Mouse (Mus musculus) heart, postnatal 10 days (tissue): ENCODE data around the gene Fkbp8. TPM values are rescaled to one million over a fixed set of nuclear protein-coding genes. Genes with fewer than 3 reads are reported as not detected.

ENCODE experiments used
- DNase-seq, 2 experiments: peaks; one replicate each; pipeline ENCODE4 v3.0.0; 2021
- intact Hi-C: fragments of 180-260 bp; cut with DNase I; formaldehyde crosslinking; loops from one replicate; pipeline ENCODE4 v1.15.1; 2025
- total RNA-seq, 2 experiments: library from RNA; stranded (reverse); gene quantifications; 2 replicates each; pipeline ENCODE4 v1.2.3; 2021

Gene Fkbp8
- 100 to 1,000 TPM; 185 to 190 TPM for total RNA-seq

DNA sequence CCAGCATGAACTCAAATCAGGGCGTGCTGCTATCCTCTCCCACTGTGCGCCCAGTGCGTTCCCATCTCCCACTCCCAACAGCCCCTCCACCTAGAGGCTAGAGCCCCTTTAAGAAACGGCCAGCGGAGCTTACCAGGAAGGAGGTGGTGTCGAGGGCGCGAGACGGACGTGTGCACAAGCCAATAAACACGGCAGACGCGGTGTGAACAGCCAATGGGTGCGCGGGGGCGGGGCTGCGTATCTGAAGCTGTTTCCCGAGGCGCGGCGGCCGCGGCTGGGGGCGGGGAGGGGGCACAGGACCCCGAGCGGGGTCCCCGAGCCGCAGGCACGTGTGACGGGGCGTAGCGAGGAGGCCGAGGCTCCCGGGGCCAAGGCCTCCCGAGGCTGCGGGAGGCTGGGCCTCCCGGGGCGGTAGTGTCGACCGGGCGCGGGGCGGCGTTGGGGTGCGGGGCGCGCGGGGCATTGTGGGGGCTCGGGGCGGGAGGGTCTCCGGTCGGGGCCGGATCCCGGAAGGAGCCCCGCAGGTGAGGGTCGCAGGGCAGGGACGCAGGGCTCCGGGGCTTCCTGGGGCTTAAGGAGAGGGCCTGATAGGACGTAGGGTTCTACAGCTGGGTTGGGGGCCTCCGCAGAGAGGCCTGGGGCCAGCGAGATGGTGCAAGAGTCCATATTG lies at the start of gene Fkbp8, which contains the start of gene Kxd1:
Gene Fkbp8 (plus strand): TSS at position 213 of the 670 bp plus-strand sequence.
Gene Kxd1 (minus strand): TSS at position 445 of the 670 bp plus-strand sequence.
- intact Hi-C loops: no loop called here
- peak; percentile 99 for DNase-seq

DNA sequence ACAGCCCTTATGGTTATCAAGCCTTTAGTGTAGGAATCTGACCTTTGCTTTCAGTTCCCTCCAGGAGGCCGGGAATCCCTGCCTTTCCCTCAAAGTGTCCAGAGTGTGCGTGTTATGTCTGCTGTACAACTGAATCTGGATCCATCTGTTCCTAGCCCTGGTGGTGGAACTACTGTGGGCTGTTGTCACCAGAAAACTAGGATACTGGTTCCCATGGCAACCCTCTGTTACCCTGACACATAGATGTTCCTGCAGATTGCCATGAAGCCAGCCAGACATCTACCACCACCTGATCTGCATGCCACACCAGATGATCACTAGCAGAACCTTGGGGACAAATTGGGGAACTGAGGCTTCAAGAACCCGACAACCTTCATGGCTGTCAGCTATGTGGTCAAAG lies 45.6 kb upstream of the Fkbp8 start:
- intact Hi-C loops: no loop called here
- no peak for DNase-seq

DNA sequence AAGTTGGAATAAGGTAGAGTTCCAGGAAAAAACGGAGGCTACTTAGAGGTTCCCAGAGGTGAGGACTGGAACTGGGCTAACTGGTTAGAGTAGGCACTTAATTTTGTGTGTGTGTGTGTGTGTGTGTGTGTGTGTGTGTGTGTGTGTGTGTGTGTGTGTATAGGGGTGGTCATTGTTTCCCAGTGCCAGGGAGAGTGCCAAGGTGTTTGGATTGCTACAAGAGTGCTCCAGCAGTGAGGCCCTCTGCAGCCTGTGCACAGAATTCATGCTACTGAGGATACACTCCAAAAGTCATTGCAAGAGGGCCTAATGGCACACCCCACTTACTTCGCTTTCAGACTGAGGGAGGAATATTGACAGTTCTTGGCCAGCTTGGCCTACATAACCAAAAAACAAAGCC lies 44.6 kb upstream of the Fkbp8 start:
- DNase-seq: no peak
- intact Hi-C loops: no loop called here

DNA sequence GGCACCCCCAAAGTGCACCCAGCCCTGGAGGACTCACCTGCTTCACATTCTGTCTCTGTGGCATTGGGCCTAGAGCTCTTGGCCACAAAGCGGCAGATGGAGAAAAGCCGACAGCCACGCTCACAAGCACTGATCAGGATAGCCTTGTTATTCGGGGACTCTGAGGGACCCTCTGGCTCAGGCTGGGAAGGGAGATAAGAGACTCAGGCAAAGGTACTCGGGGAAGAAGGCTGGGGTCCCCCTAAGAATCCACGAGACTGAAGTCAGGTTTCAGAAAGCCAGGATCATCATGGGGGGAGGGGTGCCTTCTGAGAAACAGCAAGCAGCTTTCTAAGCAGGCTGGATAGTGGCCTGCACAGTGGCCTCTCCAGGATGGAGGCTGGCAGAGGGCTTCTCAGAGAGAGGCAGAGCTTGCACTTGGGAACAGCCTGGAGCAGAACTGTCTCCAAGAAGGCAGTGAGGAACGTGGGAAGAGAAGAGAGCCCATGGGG lies 41.3 kb upstream of the Fkbp8 start:
- intact Hi-C loops: no loop called here
- DNase-seq: no peak

DNA sequence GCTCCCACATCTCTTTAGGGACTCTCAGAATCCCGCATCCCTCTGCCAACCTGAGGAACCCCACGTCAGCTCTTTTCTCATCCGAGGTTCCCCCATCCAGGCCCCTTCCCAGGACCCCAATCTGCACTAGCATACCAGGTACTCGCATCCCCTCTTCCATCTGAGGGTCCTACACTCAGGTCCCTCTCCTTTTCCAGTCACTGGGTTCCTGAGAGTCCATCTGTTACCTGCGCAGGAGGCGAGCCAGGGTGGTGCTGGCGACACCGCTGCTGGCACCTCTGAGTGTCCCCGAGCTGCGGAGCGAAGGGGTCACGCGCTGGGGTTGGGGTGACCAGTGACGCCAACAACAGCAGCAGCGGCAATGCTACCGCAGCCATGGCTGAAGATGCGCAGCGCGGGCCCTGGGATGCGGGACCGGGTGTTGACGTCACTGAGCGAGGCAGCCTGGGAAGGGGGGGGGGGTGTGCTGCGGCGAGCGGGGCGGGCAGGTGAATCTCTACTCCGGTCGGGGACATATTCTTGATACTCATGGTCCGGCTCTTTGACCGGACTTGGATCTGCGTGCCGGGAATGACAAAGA lies 40.5 kb upstream of the Fkbp8 start, which contains the start of gene Tmem59l:
Gene Tmem59l (minus strand): TSS at position 418 of the 580 bp plus-strand sequence.
- peak in 1 of 2 experiments; percentile 7 for DNase-seq
- intact Hi-C loops: no loop called here

DNA sequence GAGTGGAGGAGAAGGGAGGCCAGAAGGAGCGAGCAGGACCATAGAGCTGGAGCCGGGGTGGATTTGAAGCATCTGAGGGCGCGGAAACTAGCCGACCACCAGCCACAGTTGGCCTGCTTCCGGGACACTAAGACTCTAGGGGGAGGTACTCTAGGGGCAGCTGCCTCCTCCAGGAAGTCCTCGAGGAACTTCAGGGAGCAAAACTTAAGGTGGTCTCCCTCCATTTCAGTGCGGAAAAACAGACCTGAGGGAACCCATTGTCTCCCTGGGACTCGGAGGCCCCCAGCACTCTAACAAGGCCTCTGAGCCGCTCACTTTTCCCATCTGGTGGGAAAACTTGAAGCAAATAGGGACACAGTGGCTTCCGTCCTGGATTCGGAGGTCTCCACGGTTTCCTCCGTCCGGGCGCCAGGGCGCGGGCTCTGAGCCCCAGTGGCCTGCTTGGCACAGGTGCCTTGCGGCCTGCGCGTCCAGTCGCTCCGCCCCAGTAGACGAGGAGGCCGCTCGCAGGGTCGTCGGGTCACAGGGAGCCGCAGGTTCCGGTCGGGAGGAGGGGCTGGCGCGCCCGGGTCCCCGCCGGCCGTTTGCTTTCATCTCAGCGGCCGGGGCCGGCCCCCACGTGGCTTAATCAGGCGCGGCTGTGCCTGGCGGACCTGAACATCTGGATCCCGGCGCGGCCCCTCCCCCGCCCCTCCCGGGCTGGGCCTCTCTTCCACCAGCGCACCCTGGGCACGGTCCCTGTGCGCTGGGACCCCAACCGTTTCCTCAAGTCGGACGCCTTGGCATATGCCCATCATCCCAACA lies 39.3 kb upstream of the Fkbp8 start:
- DNase-seq: no peak
- intact Hi-C loops: no loop called here

DNA sequence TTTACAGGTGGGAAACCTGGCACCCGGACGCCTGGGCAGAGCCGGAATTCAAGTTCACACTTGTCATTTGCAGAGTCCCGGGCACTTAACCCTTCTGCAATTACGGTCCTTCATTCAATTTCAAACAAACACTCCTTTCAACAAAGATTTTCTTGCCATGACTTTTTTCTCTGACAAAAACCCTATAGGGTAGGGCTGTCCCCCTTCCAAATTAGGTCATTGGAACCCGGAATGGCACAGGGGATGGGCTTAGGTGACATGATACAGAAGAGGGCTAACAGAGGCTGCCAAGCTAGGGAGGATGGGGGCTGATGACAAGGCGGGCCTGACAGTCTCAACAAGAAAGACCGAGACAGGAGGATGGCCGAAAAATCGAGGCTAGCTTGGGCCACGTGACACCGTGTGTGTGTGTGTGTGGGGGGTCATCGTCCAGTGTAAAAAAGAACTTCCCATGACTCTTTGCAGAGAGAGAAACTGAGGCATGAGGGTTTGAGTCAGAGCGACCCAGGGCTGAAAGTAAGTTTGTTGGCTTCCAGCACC lies 38.5 kb upstream of the Fkbp8 start:
- no peak for DNase-seq
- intact Hi-C loops: no loop called here

DNA sequence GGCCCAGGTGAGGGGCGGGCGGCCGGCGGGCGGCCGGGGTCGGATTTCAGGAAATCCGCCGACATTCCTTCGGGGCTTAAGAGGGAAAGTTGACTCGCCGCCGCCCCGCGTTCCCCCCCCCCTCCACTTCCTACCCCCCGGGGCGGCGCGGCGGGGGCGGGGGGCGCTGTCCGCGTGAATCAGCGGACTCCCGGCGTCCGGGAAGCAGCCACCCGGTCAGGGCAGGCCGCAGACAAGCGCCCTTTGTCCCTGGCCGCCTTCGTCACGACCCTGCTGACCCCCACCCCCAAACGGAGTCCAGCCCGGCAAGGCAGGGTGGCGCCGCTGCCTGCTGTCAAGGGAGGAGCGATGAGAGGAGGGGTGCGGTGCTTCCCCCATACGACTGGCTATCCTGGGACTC lies 37.9 kb upstream of the Fkbp8 start:
- DNase-seq: no peak
- intact Hi-C loops: no loop called here

DNA sequence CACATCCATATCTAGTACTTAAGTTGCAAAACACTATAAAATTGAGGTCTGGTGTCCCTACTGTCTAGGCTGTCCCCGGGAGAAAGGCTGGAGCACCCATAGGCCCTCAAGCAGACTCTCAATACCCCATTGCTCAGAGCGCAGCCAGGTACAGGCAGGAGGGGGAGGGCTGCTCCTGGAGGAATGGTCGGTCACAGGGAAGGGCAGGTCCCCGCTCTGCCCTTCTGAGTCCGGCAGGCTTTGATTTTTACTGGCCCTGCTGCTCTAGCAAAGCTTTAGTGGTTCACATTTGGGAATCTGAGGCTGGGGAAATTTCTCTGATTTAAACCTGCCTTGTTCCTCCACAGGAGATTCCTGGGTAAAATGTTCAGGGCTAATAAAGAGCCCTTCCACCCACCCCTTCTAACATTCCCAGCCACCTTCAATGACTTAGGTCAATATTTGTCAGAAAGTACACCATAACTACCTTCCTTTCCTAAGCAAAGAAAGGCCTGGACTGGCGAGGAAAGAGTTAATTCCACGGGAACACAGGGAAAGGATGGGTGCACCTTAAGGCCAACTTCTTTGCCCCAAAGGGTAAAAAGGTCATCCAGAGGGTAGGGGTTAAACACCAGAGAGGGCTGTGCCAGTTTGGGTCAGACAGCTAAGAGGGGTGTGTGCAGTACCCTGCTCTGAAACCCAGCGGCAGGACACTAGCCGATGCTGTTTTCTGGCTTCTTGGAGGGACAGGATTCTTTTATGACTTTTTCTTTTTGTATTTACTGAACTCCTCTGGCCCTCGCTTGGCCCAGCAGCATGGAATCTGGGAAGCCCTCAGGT lies 37.3 kb upstream of the Fkbp8 start:
- DNase-seq: no peak

DNA sequence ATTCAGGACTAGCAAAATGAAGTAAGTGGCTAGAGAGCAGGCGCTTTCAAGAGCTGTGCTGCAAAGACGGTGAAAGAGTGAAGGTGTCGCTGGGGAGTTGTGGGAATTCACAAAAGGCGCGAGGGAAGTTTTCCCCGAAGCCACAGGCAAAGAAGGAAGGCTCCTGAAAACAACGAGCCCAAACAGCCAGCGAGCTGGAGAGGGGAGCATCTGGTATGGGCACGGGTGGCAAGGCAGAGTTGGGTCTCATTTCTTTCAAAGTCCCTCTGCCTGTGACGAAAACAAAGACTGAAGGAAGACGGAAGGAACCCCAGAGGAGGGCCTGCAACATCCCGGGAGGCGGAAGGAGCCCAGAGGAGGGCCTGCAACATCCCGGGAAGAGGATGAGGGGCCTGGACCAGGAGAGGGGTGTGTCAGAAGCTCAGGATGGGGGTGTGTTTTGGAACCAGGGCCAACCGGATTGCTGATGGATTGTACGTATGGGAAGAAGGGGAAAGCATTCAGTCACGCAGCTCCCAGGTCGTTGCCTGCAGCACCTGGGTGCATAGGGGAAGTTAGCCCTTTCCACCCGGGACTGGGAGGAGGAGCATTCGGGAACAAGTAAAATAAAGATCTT lies 36.5 kb upstream of the Fkbp8 start:
- no peak for DNase-seq
- intact Hi-C loops: no loop called here

More for the DNA sequence above, 37.3 kb upstream of the Fkbp8 start:
- intact Hi-C loops: no loop called here

DNA sequence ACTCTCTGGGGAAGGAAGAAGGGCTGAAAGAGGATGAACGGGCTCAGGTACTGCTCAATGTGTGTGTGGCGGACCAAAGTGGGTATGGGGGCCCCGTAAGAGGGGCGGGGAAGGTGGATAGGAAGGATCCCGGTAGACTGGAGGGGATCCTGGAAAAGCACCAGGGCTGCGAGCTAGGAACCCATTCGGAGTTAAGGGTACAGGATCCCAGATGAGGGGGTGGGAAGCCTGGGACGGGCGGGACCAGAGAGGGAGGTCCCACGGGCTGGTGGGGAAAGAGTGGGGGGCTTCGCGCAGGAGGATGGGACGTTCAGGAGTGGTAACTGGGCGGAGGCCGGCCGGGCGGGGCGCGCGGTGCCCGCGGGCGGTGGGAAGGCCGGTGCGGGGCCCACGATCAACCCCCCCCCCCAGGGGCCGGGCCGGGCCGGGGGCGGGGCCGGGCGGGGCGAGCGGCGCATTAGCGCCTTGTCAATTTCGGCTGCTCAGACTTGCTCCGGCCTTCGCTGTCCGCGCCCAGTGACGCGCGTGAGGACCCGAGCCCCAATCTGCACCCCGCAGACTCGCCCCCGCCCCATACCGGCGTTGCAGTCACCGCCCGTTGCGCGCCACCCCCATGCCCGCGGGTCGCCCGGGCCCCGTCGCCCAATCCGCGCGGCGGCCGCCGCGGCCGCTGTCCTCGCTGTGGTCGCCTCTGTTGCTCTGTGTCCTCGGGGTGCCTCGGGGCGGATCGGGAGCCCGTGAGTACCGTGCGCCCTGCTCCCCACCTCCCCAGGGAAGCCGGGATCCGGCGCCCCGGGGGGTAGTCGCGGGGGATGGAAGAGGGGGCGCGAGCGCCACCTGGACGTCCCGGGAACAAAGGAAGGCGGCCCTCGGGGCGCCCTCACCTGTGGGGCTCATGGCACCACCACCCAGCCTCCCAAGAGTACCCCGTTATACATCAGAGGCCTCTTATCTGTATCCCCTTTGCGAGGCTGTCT lies 34.6 kb upstream of the Fkbp8 start, which contains the start of gene Crlf1:
Gene Crlf1 (plus strand): TSS at position 495 of the 977 bp plus-strand sequence.
- intact Hi-C loops: no loop called here
- DNase-seq: no peak

DNA sequence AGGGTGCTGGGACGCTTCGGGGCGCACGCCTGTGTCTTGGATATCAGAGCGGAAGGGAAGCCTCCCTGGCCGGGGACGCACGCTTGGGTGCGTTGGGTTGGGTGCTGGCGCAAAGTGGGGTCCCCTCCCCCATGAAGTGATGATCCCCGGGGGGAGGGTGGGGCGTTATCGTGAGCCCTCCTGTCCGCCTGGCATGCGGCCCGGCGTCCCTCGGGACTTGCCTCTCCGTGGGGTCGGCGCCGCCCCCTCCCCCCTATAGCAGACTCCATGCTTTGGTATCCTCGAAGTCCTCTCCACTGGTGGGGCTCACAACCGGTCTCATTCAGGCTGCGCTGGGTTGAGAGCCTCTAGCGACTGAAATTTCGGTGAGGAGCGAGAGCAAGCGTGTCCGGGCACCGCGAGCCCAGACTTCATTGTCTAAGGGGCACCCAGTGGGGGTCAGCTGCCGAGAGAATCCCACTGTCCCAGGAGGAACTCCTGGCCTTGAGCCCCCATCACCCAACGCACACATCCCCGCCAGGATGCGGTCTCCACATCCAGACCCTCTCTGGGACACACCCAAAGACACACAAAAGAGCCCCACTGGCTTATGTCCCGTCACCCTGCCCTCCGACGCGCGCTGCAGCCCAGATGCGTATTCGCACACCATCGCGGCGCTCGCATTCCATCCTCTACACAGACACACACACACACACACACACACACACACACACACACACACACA lies 33.7 kb upstream of the Fkbp8 start:
- DNase-seq: no peak

DNA sequence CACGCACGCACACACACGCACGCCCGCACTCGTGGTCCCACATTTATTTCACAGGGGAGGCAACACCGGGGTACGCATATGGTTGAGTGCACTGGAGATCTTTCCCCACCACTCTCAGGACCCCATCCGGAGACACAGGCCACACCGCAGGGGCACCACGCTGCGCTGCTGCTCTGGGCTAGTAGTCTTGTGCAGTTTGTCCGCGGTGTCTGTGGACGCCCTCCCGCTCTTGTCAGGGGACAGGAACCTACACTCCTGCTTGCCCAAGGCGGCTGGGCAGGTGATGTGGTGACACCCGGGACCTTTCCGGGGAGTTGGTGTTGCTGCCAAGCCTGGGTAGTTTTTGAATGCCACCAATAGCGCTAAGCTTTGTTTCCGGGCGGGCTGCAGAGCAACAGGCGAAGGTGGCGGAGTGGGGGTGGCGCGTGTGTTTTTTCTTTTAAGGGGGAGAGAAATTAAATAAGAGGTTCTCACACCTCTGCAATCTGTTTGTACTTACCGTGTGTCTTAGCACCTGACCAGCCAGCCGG lies 33.0 kb upstream of the Fkbp8 start:
- intact Hi-C loops: no loop called here
- peak in 1 of 2 experiments; percentile 17 for DNase-seq

More for the DNA sequence above, 33.7 kb upstream of the Fkbp8 start:
- intact Hi-C loops: no loop called here

DNA sequence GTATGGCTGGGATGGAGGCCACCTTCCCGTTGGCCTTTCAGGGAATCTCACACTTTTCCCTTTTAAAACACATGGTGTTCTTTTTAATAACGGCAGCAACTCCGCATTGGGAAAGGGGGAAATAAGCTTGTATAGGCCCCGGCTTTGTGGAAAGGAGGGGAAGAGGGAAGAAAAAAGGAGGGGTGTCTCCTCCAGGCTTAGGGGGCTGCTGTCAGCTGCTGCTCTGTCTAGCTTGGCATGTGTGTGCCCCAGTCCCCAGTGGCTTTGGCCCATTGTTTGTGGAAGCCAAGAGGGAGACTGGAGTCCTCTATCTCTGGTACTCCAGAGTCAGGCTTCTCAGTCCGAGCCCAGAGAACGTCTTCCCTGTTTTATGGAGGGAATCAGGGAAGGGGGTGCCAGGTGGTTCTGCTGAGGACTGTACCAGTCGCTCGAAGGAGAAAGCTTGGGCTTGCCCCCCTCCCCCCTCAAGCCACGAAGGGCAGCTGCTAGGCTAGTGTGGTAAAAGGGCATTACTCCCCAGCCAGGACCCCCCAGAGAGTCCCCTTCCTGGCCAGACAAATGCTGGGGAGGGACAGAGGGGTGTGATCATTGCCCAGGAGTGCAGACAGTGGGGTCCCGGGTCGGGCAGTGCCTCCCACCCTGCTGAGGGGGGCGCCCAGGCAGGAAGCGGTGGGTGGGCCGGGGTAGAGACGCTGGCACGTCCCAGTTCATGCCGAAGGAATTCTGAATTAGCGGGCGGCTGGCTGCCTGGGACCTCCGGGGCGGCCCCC lies 32.3 kb upstream of the Fkbp8 start:
- intact Hi-C loops: no loop called here
- DNase-seq: no peak

DNA sequence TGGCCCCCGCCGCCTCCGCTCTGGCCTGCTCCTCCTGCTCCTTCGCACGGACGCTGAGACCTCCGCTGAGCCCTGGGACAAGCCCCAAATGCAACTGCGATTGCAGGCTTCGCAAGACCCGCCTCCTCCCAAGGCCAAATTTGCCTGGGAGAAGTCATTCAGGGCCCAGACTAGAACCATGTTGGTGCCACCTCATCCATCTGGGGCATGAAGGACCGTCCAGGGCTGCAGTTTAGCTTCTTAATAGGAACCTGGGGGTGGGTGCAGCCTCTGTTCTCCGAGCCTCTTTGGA lies 31.8 kb upstream of the Fkbp8 start:
- DNase-seq: no peak
- intact Hi-C loops: no loop called here

DNA sequence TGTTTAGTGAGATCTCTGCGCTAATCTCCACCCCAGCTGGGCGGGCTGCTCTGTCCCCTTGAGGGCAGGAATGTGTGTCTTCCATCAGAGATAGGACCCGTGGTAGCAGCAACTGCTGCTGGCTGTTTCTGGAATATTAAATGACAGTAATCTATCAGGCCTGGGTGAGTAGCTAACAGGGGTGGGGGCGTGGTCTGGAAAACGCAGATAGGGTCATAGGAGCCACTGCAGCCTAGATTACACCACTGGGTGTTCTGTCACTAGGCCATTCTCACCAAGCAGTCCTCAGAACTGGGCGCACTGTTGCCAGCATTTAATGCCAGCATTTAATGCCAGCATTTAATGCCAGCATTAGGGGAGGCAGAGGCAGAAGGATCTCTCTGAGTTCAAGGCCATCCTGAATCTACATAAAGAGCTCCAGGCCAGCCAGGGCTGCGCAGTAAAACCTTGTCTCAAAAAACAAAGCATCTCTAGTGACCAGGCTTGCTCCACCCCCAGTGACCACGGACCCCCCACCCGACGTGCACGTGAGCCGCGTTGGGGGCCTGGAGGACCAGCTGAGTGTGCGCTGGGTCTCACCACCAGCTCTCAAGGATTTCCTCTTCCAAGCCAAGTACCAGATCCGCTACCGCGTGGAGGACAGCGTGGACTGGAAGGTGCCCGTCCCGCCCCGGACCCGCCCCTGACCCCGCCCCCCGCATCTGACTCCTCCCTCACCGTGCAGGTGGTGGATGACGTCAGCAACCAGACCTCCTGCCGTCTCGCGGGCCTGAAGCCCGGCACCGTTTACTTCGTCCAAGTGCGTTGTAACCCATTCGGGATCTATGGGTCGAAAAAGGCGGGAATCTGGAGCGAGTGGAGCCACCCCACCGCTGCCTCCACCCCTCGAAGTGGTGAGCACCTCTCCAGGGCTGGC lies 26.9 kb upstream of the Fkbp8 start:
- DNase-seq: no peak
- intact Hi-C loops: loop anchor here (10.0 kb wide), 1 partner anchor 86 kb away; no protein-coding TSS in a partner anchor
